Mouse (Mus musculus): Measurements from ENCODE around the gene 4933400A11Rik. TPM values are rescaled to one million over a fixed set of nuclear protein-coding genes. Genes with fewer than 3 reads are reported as not detected.

4933400A11Rik gene
- 0.22 and 0.31 TPM in 2 replicates for polyA plus RNA-seq (2015; fragmentation: Nextera tagmentation; extraction: Ambion mirVana)

GRCm38 (mm10) chrX:169779535-169779934 is at the start of gene 4933400A11Rik:
Gene 4933400A11Rik, minus strand, starts transcription at chrX:169779635.
- WGBS, result 94% methylated on average over 3 of the region's 3 CpGs
- Histone ChIP-seq H3K36me3 (ENCODE audit: control insufficient read depth, insufficient read depth, low read length) (no peaks in the 10 kb centered on the region), H3K9me3 (replicated peaks; ENCODE audit: control insufficient read depth, low read length) (no peaks in the 10 kb centered on the region), H3K4me3 (replicated peaks; ENCODE audit: low read length) (no peak within 1 kb of the TSS), H3K9ac (ENCODE audit: low read length) (no peak within 1 kb of the TSS), H3K27me3 (ENCODE audit: control insufficient read depth, insufficient read depth, low read length) (no peaks in the 10 kb centered on the region; the same call in 1 of the 2 replicates), H3K4me2 (ENCODE audit: low read depth, low read length) (no peak within 1 kb of the TSS), H3K27ac (ENCODE audit: low read length) (no peak within 1 kb of the TSS), H3K4me1 (ENCODE audit: control insufficient read depth, insufficient read depth, low read length) (no peaks in the 10 kb centered on the region)
- no peak for ATAC-seq (ENCODE audit: insufficient read depth, low FRiP score)

GRCm38 (mm10) chrX:169828136-169828535 is 48.7 kb upstream of the 4933400A11Rik start:
- H3K4me2 ChIP-seq (ENCODE audit: low read depth, low read length), result no peak overlapping the region
- H3K9ac ChIP-seq (ENCODE audit: low read length), result no peak overlapping the region
- no peaks in the 10 kb centered on the region for H3K4me1 ChIP-seq (ENCODE audit: control insufficient read depth, insufficient read depth, low read length)
- H3K27me3 ChIP-seq (ENCODE audit: control insufficient read depth, insufficient read depth, low read length), result peaks cover 7% of the 10 kb centered on the region; the same call in 1 of the 2 replicates
- H3K36me3 ChIP-seq (ENCODE audit: control insufficient read depth, insufficient read depth, low read length), result no peaks in the 10 kb centered on the region
- 50% methylated on average over 5 of the region's 5 CpGs for WGBS
- no peak for ATAC-seq (ENCODE audit: insufficient read depth, low FRiP score)
- H3K9me3 ChIP-seq (replicated peaks; ENCODE audit: control insufficient read depth, low read length), result no peaks in the 10 kb centered on the region
- H3K27ac ChIP-seq (ENCODE audit: low read length), result no peak overlapping the region
- no peak overlapping the region for H3K4me3 ChIP-seq (replicated peaks; ENCODE audit: low read length)

DNA sequence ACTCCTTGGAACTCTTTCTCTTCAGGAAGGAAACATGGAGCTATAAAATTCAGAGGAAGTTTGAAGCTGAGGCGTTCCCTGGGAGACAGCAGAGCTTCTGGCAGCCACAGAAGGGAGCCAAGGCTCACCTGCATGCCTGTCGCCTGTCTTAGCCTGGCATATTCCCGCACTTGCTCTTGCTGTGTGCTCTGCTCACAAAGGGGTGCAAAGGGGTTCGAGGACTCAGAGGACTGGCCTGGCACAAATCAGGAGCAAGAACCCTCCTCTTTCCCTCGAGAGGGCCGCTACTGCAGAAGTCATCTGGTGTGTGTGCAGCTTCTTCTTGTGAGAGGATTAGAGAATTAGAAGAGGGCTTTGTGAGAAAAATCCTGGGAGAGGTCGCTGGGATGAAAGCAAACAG is 48.3 kb upstream of the 4933400A11Rik start:
- Histone ChIP-seq H3K4me2 (ENCODE audit: low read depth, low read length) (no peak overlapping the region), H3K27ac (ENCODE audit: low read length) (no peak overlapping the region), H3K4me3 (replicated peaks; ENCODE audit: low read length) (no peak overlapping the region), H3K9me3 (replicated peaks; ENCODE audit: control insufficient read depth, low read length) (no peaks in the 10 kb centered on the region), H3K4me1 (ENCODE audit: control insufficient read depth, insufficient read depth, low read length) (no peaks in the 10 kb centered on the region), H3K9ac (ENCODE audit: low read length) (no peak overlapping the region), H3K27me3 (ENCODE audit: control insufficient read depth, insufficient read depth, low read length) (peaks cover 7% of the 10 kb centered on the region; the same call in 1 of the 2 replicates), H3K36me3 (ENCODE audit: control insufficient read depth, insufficient read depth, low read length) (no peaks in the 10 kb centered on the region)
- WGBS, result 50% methylated on average over 7 of the region's 7 CpGs
- no peak for ATAC-seq (ENCODE audit: insufficient read depth, low FRiP score)

- Histone ChIP-seq H3K27ac (ENCODE audit: low read length) (no peak overlapping the region), H3K4me1 (ENCODE audit: control insufficient read depth, insufficient read depth, low read length) (no peaks in the 10 kb centered on the region), H3K9ac (ENCODE audit: low read length) (no peak overlapping the region), H3K4me3 (replicated peaks; ENCODE audit: low read length) (no peak overlapping the region), H3K4me2 (ENCODE audit: low read depth, low read length) (no peak overlapping the region), H3K9me3 (replicated peaks; ENCODE audit: control insufficient read depth, low read length) (no peaks in the 10 kb centered on the region), H3K27me3 (ENCODE audit: control insufficient read depth, insufficient read depth, low read length) (peaks cover 7% of the 10 kb centered on the region; the same call in 1 of the 2 replicates), H3K36me3 (ENCODE audit: control insufficient read depth, insufficient read depth, low read length) (no peaks in the 10 kb centered on the region)
- WGBS, result 59% methylated on average over 10 of the region's 10 CpGs
- no peak for ATAC-seq (ENCODE audit: insufficient read depth, low FRiP score)
Measured at GRCm38 (mm10) chrX:169826947-169827346, 47.5 kb upstream of the 4933400A11Rik start.

GRCm38 (mm10) chrX:169813673-169814072 is 34.2 kb upstream of the 4933400A11Rik start:
- H3K4me2 ChIP-seq (ENCODE audit: low read depth, low read length), result no peak overlapping the region
- H3K27ac ChIP-seq (ENCODE audit: low read length), result no peak overlapping the region
- WGBS, result 50% methylated on average over 1 of the region's 1 CpGs
- no peaks in the 10 kb centered on the region for H3K9me3 ChIP-seq (replicated peaks; ENCODE audit: control insufficient read depth, low read length)
- no peaks in the 10 kb centered on the region for H3K36me3 ChIP-seq (ENCODE audit: control insufficient read depth, insufficient read depth, low read length)
- H3K4me1 ChIP-seq (ENCODE audit: control insufficient read depth, insufficient read depth, low read length), result no peaks in the 10 kb centered on the region
- H3K9ac ChIP-seq (ENCODE audit: low read length), result no peak overlapping the region
- H3K27me3 ChIP-seq (ENCODE audit: control insufficient read depth, insufficient read depth, low read length), result no peaks in the 10 kb centered on the region; the same call in 1 of the 2 replicates
- H3K4me3 ChIP-seq (replicated peaks; ENCODE audit: low read length), result no peak overlapping the region
- no peak for ATAC-seq (ENCODE audit: insufficient read depth, low FRiP score)

DNA sequence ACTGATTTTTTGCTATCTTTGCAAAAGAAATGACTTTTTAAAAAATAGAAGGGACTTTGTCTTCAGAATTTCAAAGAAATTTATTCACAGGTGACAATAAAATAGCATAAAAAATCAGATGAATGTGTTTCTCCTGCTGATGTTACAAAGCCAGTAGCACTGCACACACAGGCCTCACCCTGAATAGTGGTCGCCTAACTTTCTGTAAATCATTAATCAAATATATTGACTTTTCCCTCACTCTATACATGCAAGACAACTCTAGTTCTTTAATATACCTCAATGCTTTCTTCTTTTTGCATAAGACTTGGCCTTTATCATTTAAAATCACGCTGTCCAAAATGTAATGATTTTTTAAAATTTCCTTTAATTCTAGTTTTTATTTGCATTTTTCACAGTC is 32.3 kb upstream of the 4933400A11Rik start:
- no peak for ATAC-seq (ENCODE audit: insufficient read depth, low FRiP score)
- Histone ChIP-seq H3K27me3 (ENCODE audit: control insufficient read depth, insufficient read depth, low read length) (no peaks in the 10 kb centered on the region), H3K4me1 (ENCODE audit: control insufficient read depth, insufficient read depth, low read length) (no peaks in the 10 kb centered on the region), H3K9ac (ENCODE audit: low read length) (no peak overlapping the region), H3K4me2 (ENCODE audit: low read depth, low read length) (no peak overlapping the region), H3K4me3 (replicated peaks; ENCODE audit: low read length) (no peak overlapping the region), H3K9me3 (replicated peaks; ENCODE audit: control insufficient read depth, low read length) (no peaks in the 10 kb centered on the region), H3K27ac (ENCODE audit: low read length) (no peak overlapping the region), H3K36me3 (ENCODE audit: control insufficient read depth, insufficient read depth, low read length) (no peaks in the 10 kb centered on the region)
- WGBS, result 65% methylated on average over 2 of the region's 2 CpGs

- no peaks in the 10 kb centered on the region for H3K9me3 ChIP-seq (replicated peaks; ENCODE audit: control insufficient read depth, low read length)
- H3K27me3 ChIP-seq (ENCODE audit: control insufficient read depth, insufficient read depth, low read length), result no peaks in the 10 kb centered on the region
- no peak for ATAC-seq (ENCODE audit: insufficient read depth, low FRiP score)
- 56% methylated on average over 5 of the region's 5 CpGs for WGBS
- H3K9ac ChIP-seq (ENCODE audit: low read length), result no peak overlapping the region
- H3K36me3 ChIP-seq (ENCODE audit: control insufficient read depth, insufficient read depth, low read length), result no peaks in the 10 kb centered on the region
- H3K27ac ChIP-seq (ENCODE audit: low read length), result no peak overlapping the region
- H3K4me2 ChIP-seq (ENCODE audit: low read depth, low read length), result no peak overlapping the region
- no peak overlapping the region for H3K4me3 ChIP-seq (replicated peaks; ENCODE audit: low read length)
- H3K4me1 ChIP-seq (ENCODE audit: control insufficient read depth, insufficient read depth, low read length), result no peaks in the 10 kb centered on the region
Measured at GRCm38 (mm10) chrX:169811318-169811717, 31.9 kb upstream of the 4933400A11Rik start.

DNA sequence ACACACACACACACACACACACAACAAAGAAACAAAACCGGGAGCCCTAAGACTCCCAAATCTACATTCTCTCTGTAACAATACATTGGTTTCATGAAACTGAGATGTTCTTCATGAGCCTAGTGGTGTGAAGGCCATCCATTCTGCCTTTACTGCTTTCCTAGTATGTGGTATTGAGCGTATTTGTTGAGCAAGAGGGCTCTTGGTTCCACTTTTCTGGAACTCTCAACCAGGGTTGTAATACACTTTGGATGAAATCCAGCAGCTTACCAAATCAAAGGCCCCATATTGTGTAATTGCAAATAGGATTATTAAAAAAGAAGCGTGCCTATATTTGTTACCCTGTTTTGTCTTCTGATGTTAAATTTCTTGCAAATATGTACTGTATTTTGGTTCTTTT is 28.3 kb upstream of the 4933400A11Rik start:
- no peak for ATAC-seq (ENCODE audit: insufficient read depth, low FRiP score)
- H3K9ac ChIP-seq (ENCODE audit: low read length), result no peak overlapping the region
- no peak overlapping the region for H3K27ac ChIP-seq (ENCODE audit: low read length)
- H3K4me2 ChIP-seq (ENCODE audit: low read depth, low read length), result no peak overlapping the region
- no peaks in the 10 kb centered on the region for H3K36me3 ChIP-seq (ENCODE audit: control insufficient read depth, insufficient read depth, low read length)
- no peaks in the 10 kb centered on the region for H3K27me3 ChIP-seq (ENCODE audit: control insufficient read depth, insufficient read depth, low read length)
- H3K4me3 ChIP-seq (replicated peaks; ENCODE audit: low read length), result no peak overlapping the region
- no peaks in the 10 kb centered on the region for H3K9me3 ChIP-seq (replicated peaks; ENCODE audit: control insufficient read depth, low read length)
- H3K4me1 ChIP-seq (ENCODE audit: control insufficient read depth, insufficient read depth, low read length), result no peaks in the 10 kb centered on the region
- WGBS, result 77% methylated on average over 3 of the region's 3 CpGs

DNA sequence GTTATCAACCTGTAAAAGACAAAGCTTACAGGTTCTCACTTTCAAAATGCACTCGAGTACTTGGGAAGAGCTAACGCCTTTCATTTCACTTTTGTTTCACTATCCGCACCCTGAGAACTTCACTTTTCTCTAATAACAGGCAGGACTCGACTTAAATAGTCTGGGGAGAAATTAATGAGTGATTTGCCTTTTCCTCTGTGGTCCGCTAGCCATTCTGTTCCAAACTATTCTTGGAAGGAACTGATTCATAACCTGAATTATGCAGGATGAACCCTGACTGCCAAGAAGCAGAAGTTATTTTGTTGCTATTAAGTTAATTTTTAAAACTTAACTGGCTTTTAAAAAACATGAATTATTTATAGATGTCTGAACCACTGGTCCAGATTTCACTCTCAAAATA is 26.4 kb upstream of the 4933400A11Rik start:
- no peak overlapping the region for H3K27ac ChIP-seq (ENCODE audit: low read length)
- no peak overlapping the region for H3K4me3 ChIP-seq (replicated peaks; ENCODE audit: low read length)
- no peak overlapping the region for H3K9ac ChIP-seq (ENCODE audit: low read length)
- H3K4me2 ChIP-seq (ENCODE audit: low read depth, low read length), result no peak overlapping the region
- H3K4me1 ChIP-seq (ENCODE audit: control insufficient read depth, insufficient read depth, low read length), result no peaks in the 10 kb centered on the region
- ATAC-seq (ENCODE audit: insufficient read depth, low FRiP score), result no peak
- H3K9me3 ChIP-seq (replicated peaks; ENCODE audit: control insufficient read depth, low read length), result no peaks in the 10 kb centered on the region
- WGBS, result 57% methylated on average over 5 of the region's 5 CpGs
- no peaks in the 10 kb centered on the region for H3K36me3 ChIP-seq (ENCODE audit: control insufficient read depth, insufficient read depth, low read length)
- H3K27me3 ChIP-seq (ENCODE audit: control insufficient read depth, insufficient read depth, low read length), result peaks cover 4% of the 10 kb centered on the region; the same call in 1 of the 2 replicates
